Mouse (Mus musculus): ENCODE measurements around the gene Sec23a.
"Not testable (repeated sequence)": the region's sequence is repeated elsewhere in the genome, so short reads cannot be mapped to it uniquely, and the experiment has no call there.

Gene Sec23a

DNA sequence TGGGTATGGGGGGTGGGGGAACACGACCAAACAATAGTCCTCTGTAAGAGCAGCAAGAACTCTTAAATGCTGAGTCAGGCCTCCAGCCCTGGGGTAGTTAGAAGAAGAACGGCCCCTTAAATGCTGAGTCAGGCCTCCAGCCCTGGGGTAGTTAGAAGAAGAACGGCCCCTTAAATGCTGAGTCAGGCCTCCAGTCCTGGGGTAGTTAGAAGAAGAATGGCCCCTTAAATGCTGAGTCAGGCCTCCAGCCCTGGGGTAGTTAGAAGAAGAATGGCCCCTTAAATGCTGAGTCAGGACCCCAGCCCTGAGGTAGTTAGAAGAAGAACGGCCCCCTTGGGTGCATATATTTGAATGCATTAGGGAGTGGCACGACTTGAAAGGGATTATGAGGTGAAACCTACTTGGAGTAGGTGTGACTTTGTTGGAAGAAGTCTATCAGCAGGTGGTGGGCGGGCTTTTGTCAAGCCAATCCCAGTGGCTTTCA, 30.6 kb downstream of the Sec23a start:
- DNase-seq: not testable (repeated sequence)

DNA sequence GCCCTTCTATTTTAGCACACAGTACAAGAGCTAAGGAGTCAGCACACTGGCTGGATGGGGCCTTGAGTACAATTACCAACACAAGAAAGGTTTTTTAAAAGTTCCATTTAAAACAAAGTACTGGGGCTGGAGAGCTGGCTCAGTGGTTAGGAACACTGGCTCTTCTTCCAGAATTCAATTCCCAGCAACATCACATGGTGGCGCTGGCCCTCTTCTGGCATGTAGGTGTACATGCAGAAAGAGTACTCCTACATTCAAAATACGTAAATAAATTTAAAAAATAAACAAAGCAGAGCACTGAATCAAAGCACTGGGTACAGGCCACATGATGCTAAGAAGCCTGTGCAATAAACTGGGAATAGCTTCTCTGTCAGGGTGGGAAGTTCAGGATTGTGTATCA, 34.9 kb downstream of the Sec23a start:
- no peak for DNase-seq

DNA sequence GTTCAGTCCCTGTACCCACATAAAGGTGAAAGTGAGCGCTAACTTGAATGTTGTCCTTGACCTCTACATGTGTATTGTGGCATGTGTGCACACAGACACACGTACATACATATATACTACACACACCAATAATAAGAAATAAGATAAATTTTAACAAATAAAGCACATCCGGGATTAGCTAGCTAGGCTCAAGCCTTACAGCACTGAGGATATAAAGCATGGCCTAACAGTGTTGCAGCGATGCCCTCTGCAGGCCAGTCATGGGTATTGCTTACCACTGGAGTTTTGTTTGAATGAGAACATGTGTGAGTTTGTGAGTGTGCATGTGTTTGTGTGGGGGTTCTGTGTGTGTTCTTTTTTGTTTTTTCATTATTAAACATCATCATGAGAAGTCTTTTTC, 47.2 kb downstream of the Sec23a start:
- DNase-seq: no peak

DNA sequence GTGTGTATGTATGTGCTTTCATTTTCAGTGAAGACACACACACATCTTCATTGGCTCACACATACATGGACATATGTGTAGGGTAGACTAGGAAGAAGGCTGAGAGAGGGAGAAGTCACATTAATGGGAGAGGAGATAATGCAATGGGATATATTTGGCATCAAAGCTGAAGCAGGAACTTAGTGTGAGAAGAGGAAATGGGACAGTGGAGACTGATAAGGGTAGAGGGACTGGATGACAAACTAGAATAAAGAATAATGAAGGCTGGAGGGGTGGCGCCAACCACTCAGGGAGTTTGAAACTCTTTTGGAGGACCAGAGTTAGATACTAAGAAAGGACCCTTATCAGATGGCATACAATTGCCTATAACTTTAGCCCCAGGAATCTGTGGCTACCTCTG, 51.0 kb downstream of the Sec23a start:
- DNase-seq: no peak

DNA sequence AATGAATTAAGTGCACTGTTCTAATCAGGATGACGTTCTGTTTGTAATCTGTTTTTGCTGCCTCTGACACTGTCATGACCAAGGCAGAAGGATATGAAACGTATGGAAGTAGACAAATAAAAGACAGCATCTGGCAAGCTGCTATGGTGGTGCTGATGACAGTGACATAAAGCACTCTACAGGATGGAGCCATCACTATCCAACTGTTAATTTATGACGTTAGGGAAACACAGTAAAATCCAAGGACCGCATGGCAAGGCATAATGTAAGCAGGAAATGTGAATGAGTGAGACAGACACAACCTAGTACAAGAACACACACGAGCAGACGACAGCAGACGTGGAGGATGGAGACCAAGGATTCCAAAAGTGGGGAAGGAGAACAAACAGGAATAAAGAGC, 55.2 kb downstream of the Sec23a start:
- DNase-seq: no peak

DNA sequence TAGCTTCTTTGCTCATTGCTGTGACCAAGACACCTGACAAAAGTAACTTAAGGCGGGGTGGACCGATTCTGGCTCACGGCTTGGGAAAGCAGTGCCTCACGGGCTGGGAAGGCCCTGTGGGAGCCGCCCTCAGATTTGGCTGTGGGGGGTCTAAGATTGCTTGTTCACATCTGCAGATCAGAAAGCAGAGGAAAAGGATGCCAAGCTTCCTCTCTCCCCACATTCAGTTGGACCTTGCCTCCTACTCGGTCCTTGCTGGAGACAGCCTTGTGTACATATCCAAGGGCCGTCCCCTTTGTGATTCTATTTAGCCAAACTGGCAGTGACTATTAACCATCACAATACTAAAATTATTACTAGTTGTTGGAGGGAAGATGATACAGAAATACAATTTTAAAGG, 55.7 kb downstream of the Sec23a start:
- no peak for DNase-seq

DNA sequence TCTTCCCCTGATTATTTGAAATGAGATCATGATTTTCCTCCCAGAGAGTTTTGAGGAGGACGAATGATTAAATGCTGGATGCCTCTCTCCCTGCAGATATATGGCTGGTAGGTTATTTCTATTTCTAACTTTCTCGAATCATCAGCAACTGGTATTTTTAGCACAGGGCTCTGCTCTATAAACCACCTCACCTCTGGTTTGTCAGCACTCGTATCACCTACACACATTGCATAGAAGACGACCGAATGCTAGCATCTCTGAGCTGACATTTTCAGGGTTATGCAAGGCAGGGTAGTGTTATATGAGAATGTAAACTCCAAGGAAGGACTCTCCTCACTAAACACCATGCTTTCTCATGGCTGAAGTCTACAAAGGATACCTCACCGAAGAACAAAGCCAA, 63.9 kb downstream of the Sec23a start:
- DNase-seq: no peak

DNA sequence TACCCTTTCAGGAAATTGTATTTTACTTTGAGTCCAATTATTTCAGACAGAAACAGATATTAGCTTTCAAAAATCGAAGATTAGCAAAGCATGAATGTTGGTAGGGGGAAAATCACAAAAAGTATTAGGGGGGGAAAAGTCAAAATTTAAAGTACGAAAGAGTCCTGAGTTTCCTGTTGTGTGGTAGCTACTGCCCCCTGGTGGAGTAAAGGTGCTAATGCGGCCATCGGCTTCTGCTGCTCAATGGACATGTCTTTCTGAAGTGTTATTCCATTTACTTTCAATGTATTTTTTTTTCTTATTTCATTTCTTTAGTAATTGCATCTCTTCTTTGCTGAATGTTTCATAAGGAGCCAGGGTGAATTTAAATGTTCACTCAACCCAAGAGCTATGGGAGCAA, 64.6 kb downstream of the Sec23a start:
- peak; percentile 56 for DNase-seq

DNA sequence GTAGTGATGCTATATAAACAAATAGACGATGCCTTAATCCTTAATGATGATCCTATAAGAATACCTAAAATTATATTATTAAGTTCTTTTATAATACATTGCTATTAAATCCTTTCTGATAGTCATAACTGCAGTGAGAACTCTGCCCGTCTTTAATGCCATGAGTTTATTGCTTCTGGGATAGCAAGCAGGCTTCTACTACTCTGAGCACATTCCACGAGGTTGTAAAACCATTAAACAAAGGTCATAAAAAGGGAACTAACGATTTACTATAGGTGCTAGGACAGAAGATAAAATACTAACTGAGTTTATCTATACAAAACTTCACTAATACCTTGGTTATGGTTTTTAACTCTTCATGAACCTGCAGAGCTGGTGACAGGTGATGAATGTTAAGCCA, 69.3 kb downstream of the Sec23a start:
- DNase-seq: no peak

DNA sequence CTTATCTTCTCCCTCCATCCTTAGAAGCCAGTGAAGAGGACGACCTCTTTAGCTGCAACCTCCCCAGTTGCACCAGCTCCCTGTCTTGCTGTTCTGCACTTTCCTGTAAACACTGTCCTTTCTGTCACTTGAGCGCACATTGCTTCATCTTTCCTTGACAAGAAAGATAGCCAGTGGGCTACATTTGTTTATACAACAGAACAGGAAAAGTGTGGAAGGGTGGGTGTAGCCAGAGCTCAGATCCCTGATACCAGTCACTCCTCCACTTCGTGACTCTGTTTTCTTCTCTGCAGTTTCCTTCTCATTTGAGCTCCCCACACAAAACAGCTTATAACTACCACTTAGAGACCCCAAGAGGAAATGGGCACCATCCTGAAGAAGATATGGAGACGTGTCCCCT, 77.2 kb downstream of the Sec23a start:
- no peak for DNase-seq

DNA sequence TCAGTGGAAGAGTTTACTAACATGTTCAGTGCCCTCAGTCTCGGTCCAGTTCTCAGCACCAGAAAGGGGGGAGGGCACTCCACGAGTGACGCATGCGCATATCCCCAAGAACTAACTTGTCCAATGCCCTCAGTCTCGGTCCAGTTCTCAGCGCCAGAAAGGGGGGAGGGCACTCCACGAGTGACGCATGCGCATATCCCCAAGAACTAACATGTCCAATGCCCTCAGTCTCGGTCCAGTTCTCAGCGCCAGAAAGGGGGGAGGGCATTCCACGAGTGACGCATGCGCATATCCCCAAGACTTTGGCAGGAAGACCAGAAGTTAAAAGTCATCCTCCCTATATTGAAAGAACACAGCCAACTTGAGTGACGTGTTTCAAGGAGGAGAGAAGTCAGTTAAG, 86.8 kb downstream of the Sec23a start:
- no peak for DNase-seq

DNA sequence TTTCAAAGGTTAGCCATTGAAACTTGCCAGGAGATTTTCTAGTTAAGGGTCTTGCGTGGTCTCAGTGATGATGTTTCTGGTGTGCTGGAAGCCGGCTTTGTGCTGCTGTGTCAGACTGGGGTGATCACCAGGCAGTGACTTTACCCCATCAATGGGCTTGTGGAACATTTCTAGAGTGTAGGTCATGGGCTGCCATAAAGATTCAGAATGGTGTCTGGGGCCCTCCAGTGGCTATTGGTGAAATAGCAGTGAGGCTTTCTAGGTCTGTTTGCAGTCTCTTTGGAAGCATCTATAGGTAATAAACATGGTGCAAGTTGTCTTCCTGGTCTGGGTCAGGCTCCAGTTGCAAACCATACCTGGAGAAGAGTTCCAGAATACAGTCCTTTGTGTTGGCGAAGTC, 87.8 kb downstream of the Sec23a start:
- no peak for DNase-seq

DNA sequence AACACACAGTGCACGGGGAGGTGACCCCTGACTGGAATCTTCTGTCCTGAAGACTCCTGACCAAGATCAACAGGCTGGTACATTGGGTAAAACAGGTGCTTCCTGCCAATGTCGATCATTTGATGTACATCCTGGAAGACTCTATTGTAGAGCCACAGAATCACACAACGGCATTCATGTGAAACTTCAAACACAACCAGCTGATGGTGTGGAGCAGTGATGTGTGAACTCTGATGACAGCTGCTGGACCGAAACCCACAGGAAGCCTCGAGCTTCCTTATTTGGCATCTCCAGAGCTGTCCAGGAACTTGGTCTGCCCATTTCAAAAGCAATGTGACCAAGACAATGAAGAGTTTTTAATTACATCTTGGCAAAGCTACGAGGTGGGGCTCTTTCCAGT, 91.0 kb downstream of the Sec23a start:
- DNase-seq: peak; percentile 1

DNA sequence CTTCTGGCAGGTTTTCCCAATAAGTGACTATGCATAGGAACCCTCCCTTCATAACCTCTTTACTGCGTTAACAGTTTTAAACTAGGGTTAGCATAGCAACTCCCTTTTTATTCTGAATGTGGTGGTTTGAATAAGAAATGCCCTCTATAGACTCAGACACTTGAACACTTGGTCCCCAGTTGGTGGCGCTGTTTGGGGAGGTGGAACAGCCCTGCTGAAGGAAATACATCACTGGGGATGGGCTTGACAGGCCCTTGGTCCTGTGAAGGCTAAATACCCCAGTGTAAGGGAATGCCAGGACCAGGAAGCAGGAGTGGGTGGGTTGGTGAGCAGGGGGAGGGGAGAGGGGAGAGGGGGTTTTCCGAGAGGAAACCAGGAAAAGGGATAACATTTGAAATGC, 92.3 kb downstream of the Sec23a start:
- no peak for DNase-seq

DNA sequence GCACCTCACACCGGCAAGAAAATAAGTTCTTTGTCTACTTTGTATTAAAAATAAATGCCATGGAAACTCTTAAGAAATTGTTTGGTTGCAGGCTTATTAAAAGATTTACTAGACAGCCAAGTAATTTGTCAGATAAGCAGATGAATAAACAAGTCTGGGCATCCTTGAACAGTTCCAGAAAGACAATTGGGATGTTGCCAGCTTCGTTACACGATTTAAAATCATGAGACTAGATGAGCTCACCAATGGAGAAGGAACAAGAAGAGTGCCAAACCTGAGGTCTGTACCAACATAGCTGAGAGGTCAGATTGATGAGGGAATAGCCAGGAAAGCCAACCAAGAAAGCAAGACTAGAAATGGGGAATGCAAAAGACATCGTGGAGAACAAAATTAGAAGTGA, 102.0 kb downstream of the Sec23a start:
- no peak for DNase-seq

Data from lung, postnatal 14 days (tissue).